Mouse (Mus musculus): ENCODE data around the gene Tes.
A peak's percentile ranks its signal among the peaks of the same experiment; 100 is the strongest.

Gene Tes

GRCm38 (mm10) chr6:17079304-17079703 lies 14.4 kb downstream of the Tes start:
- no peak for DNase-seq (ENCODE audit: low read depth, low spot score)

GRCm38 (mm10) chr6:17079826-17080225 lies 14.9 kb downstream of the Tes start:
- no peak for DNase-seq (ENCODE audit: low read depth, low spot score)

GRCm38 (mm10) chr6:17082238-17082637 lies 17.3 kb downstream of the Tes start:
- no peak for DNase-seq (ENCODE audit: low read depth, low spot score)

- no peak for DNase-seq (ENCODE audit: low read depth, low spot score)
These were observed 17.9 kb downstream of the Tes start for GRCm38 (mm10) chr6:17082800-17083199.

- DNase-seq (ENCODE audit: low read depth, low spot score) = peak; percentile 64
These were observed 22.5 kb downstream of the Tes start for GRCm38 (mm10) chr6:17087485-17087884.

- no peak for DNase-seq (ENCODE audit: low read depth, low spot score)
These were observed 32.4 kb downstream of the Tes start for GRCm38 (mm10) chr6:17097301-17097700.

- no peak for DNase-seq (ENCODE audit: low read depth, low spot score)
These were observed 33.6 kb downstream of the Tes start for GRCm38 (mm10) chr6:17098559-17098958.

GRCm38 (mm10) chr6:17099477-17100130 lies 34.7 kb downstream of the Tes start:
- no peak for DNase-seq (ENCODE audit: low read depth, low spot score)

GRCm38 (mm10) chr6:17105714-17106113 lies 40.8 kb downstream of the Tes start:
- peak; percentile 38 for DNase-seq (ENCODE audit: low read depth, low spot score)

GRCm38 (mm10) chr6:17106493-17106892 lies 41.5 kb downstream of the Tes start:
- no peak for DNase-seq (ENCODE audit: low read depth, low spot score)

- DNase-seq (ENCODE audit: low read depth, low spot score) = no peak
These were observed 44.3 kb downstream of the Tes start for GRCm38 (mm10) chr6:17109204-17109603.

GRCm38 (mm10) chr6:17110564-17111100 lies 45.7 kb downstream of the Tes start:
- DNase-seq (ENCODE audit: low read depth, low spot score) = no peak

- DNase-seq (ENCODE audit: low read depth, low spot score) = no peak
These were observed 47.1 kb downstream of the Tes start for GRCm38 (mm10) chr6:17112081-17112480.

GRCm38 (mm10) chr6:17112990-17113389 lies 48.0 kb downstream of the Tes start:
- no peak for DNase-seq (ENCODE audit: low read depth, low spot score)

- DNase-seq (ENCODE audit: low read depth, low spot score) = no peak
These were observed 49.6 kb downstream of the Tes start for GRCm38 (mm10) chr6:17114588-17114987.

- DNase-seq (ENCODE audit: low read depth, low spot score) = no peak
These were observed 50.3 kb downstream of the Tes start for GRCm38 (mm10) chr6:17115046-17115790.

- DNase-seq (ENCODE audit: low read depth, low spot score) = no peak
These were observed 54.7 kb downstream of the Tes start for GRCm38 (mm10) chr6:17119521-17120232.

GRCm38 (mm10) chr6:17140021-17140420 lies 75.1 kb downstream of the Tes start:
- no peak for DNase-seq (ENCODE audit: low read depth, low spot score)

GRCm38 (mm10) chr6:17142577-17143359 lies 77.8 kb downstream of the Tes start:
- DNase-seq (ENCODE audit: low read depth, low spot score) = no peak

GRCm38 (mm10) chr6:17151071-17151715 lies 86.2 kb downstream of the Tes start:
- no peak for DNase-seq (ENCODE audit: low read depth, low spot score)

GRCm38 (mm10) chr6:17152551-17152950 lies 87.6 kb downstream of the Tes start:
- no peak for DNase-seq (ENCODE audit: low read depth, low spot score)

Data from ZHBTc4 (cell line).